Mouse (Mus musculus): ENCODE measurements at regions not wholly inside any gene's neighbourhood (a gene's known extent, or its start where the extent isn't known, plus 50 kb on each side); places are given as distances from the start of the nearest gene placed in this dataset.

GRCm38 (mm10) chr3:37976566-37976965 lies 252.3 kb upstream of the Gm5148 start:
- no peak overlapping the region for H3K4me3 ChIP-seq (ENCODE audit: low read depth, low read length)
- no peak overlapping the region for H3K27ac ChIP-seq (ENCODE audit: low read depth, low read length)
- WGBS = 39% methylated on average over 13 of the region's 13 CpGs
- no peak overlapping the region for H3K9ac ChIP-seq (ENCODE audit: low read depth, low read length)
- no peaks in the 10 kb centered on the region for H3K36me3 ChIP-seq (ENCODE audit: control insufficient read depth, insufficient read depth, low read length)
- DNase-seq (ENCODE audit: low spot score) (no peak), ATAC-seq (replicated peaks; ENCODE audit: low FRiP score) (no peak)
- H3K4me1 ChIP-seq (replicated peaks; ENCODE audit: control insufficient read depth, insufficient read depth, low read length) = peaks cover 3% of the 10 kb centered on the region
- peak overlapping the region; percentile 7; the same call in 1 of the 2 replicates for H3K4me2 ChIP-seq
- no peaks in the 10 kb centered on the region for H3K9me3 ChIP-seq (ENCODE audit: control insufficient read depth, low read length)
- no peaks in the 10 kb centered on the region for H3K27me3 ChIP-seq (replicated peaks; ENCODE audit: control insufficient read depth, insufficient read depth, low read length)

- H3K4me2 ChIP-seq = peak overlapping the region; percentile 0; the same call in 1 of the 2 replicates
Observed at GRCm38 (mm10) chr3:37975194-37975756, 251.0 kb upstream of the Gm5148 start.

DNA sequence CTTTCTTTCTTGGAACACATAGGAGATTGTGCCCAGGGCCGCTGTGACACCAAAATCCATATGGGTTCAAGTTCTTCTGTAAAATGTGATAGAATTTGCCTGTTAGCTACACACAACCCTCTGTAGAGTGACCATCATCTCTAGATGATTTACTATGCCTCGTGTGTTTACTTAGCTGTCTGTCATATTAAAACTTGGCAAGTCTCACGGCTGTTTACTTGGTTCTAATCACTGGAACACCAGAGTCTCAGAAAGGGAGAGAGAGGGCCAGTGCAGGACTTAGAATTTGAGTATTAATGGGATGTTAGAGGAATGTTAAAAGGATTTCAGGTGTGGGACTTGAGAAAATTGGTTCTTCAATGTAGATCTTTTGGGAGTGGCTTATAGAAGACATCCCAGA lies 248.6 kb upstream of the Gm5148 start:
- Histone ChIP-seq H3K27me3 (replicated peaks; ENCODE audit: control insufficient read depth, insufficient read depth, low read length) (no peaks in the 10 kb centered on the region), H3K9me3 (ENCODE audit: control insufficient read depth, low read length) (no peaks in the 10 kb centered on the region), H3K4me1 (replicated peaks; ENCODE audit: control insufficient read depth, insufficient read depth, low read length) (peaks cover 3% of the 10 kb centered on the region), H3K27ac (ENCODE audit: low read depth, low read length) (no peak overlapping the region), H3K4me2 (no peak overlapping the region), H3K36me3 (ENCODE audit: control insufficient read depth, insufficient read depth, low read length) (no peaks in the 10 kb centered on the region), H3K4me3 (ENCODE audit: low read depth, low read length) (no peak overlapping the region), H3K9ac (ENCODE audit: low read depth, low read length) (no peak overlapping the region)
- WGBS = 75% methylated on average over 3 of the region's 3 CpGs
- DNase-seq (ENCODE audit: low spot score) (no peak), ATAC-seq (replicated peaks; ENCODE audit: low FRiP score) (no peak)

More at GRCm38 (mm10) chr3:37975194-37975756, 251.0 kb upstream of the Gm5148 start:
- DNase-seq (ENCODE audit: low spot score) = no peak
- Histone ChIP-seq H3K4me3 (ENCODE audit: low read depth, low read length) (no peak overlapping the region), H3K27ac (ENCODE audit: low read depth, low read length) (no peak overlapping the region), H3K36me3 (ENCODE audit: control insufficient read depth, insufficient read depth, low read length) (no peaks in the 10 kb centered on the region), H3K9me3 (ENCODE audit: control insufficient read depth, low read length) (no peaks in the 10 kb centered on the region), H3K9ac (ENCODE audit: low read depth, low read length) (no peak overlapping the region), H3K27me3 (replicated peaks; ENCODE audit: control insufficient read depth, insufficient read depth, low read length) (no peaks in the 10 kb centered on the region), H3K4me1 (replicated peaks; ENCODE audit: control insufficient read depth, insufficient read depth, low read length) (peaks cover 3% of the 10 kb centered on the region)
- no peak for ATAC-seq (replicated peaks; ENCODE audit: low FRiP score)
- WGBS = 17% methylated on average over 11 of the region's 11 CpGs

DNA sequence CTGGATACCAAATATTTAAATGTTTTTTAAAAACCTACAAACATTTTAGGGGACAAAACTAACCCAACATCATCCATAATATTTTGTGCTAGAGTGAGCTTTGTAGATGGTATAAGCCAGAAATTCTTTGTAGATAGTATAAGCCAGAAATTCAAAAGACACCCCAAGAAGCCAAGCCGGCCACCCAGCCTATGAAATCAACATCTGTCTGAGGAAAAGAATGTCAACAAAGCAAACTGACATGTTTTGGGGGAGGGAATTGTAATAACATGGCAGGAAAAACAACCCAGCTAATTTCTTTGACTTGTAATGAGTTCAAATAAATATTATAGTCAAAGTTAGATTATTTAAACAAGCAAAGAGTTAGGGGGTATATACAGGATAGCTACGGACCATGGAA lies 246.9 kb upstream of the Gm5148 start:
- H3K4me2 ChIP-seq = no peak overlapping the region

GRCm38 (mm10) chr3:37968654-37969053 lies 244.4 kb upstream of the Gm5148 start:
- Histone ChIP-seq H3K4me2 (no peak overlapping the region), H3K4me3 (ENCODE audit: low read depth, low read length) (no peak overlapping the region), H3K27me3 (replicated peaks; ENCODE audit: control insufficient read depth, insufficient read depth, low read length) (no peaks in the 10 kb centered on the region), H3K36me3 (ENCODE audit: control insufficient read depth, insufficient read depth, low read length) (no peaks in the 10 kb centered on the region), H3K9me3 (ENCODE audit: control insufficient read depth, low read length) (no peaks in the 10 kb centered on the region), H3K27ac (ENCODE audit: low read depth, low read length) (no peak overlapping the region), H3K9ac (ENCODE audit: low read depth, low read length) (no peak overlapping the region), H3K4me1 (replicated peaks; ENCODE audit: control insufficient read depth, insufficient read depth, low read length) (no peaks in the 10 kb centered on the region)
- ATAC-seq (replicated peaks; ENCODE audit: low FRiP score) (no peak), DNase-seq (ENCODE audit: low spot score) (no peak)

More for the DNA sequence above, 246.9 kb upstream of the Gm5148 start:
- H3K4me1 ChIP-seq (replicated peaks; ENCODE audit: control insufficient read depth, insufficient read depth, low read length) = no peaks in the 10 kb centered on the region; the same call in 1 of the 2 replicates
- no peaks in the 10 kb centered on the region for H3K9me3 ChIP-seq (ENCODE audit: control insufficient read depth, low read length)
- no peak overlapping the region for H3K9ac ChIP-seq (ENCODE audit: low read depth, low read length)
- ATAC-seq (replicated peaks; ENCODE audit: low FRiP score) (no peak), DNase-seq (ENCODE audit: low spot score) (no peak)
- 61% methylated on average over 2 of the region's 2 CpGs for WGBS
- H3K27ac ChIP-seq (ENCODE audit: low read depth, low read length) = no peak overlapping the region
- H3K36me3 ChIP-seq (ENCODE audit: control insufficient read depth, insufficient read depth, low read length) = no peaks in the 10 kb centered on the region
- no peak overlapping the region for H3K4me3 ChIP-seq (ENCODE audit: low read depth, low read length)
- no peaks in the 10 kb centered on the region for H3K27me3 ChIP-seq (replicated peaks; ENCODE audit: control insufficient read depth, insufficient read depth, low read length)

DNA sequence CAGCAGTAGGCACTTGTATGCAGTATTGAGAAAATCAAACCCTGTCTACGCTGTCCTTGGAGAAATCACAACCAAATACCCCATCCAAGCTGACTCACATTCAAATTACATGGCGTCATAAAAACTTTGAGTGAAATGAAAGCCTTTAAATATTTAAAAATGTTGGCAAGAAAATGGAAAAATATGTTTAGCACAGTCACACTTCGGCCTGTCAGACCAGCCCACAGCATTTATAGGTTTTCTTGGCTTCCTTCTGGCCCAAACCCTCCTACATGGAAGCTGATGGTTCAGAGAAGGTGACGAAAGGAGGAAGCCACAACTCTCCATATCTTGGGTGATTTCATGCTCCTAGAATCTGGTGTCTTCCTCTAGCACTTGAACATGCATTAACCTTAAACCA lies 240.9 kb upstream of the Gm5148 start:
- no peaks in the 10 kb centered on the region for H3K4me1 ChIP-seq (replicated peaks; ENCODE audit: control insufficient read depth, insufficient read depth, low read length)
- no peak overlapping the region for H3K4me2 ChIP-seq
- no peaks in the 10 kb centered on the region for H3K9me3 ChIP-seq (ENCODE audit: control insufficient read depth, low read length)
- no peaks in the 10 kb centered on the region for H3K36me3 ChIP-seq (ENCODE audit: control insufficient read depth, insufficient read depth, low read length)
- DNase-seq (ENCODE audit: low spot score) (no peak), ATAC-seq (replicated peaks; ENCODE audit: low FRiP score) (no peak)
- no peaks in the 10 kb centered on the region for H3K27me3 ChIP-seq (replicated peaks; ENCODE audit: control insufficient read depth, insufficient read depth, low read length)
- no peak overlapping the region for H3K27ac ChIP-seq (ENCODE audit: low read depth, low read length)
- WGBS = 83% methylated on average over 4 of the region's 4 CpGs
- no peak overlapping the region for H3K9ac ChIP-seq (ENCODE audit: low read depth, low read length)
- no peak overlapping the region for H3K4me3 ChIP-seq (ENCODE audit: low read depth, low read length)

GRCm38 (mm10) chr3:37964083-37964482 lies 239.8 kb upstream of the Gm5148 start:
- H3K27me3 ChIP-seq (replicated peaks; ENCODE audit: control insufficient read depth, insufficient read depth, low read length) = no peaks in the 10 kb centered on the region
- no peaks in the 10 kb centered on the region for H3K36me3 ChIP-seq (ENCODE audit: control insufficient read depth, insufficient read depth, low read length)
- H3K4me3 ChIP-seq (ENCODE audit: low read depth, low read length) = no peak overlapping the region
- WGBS = 81% methylated on average over 5 of the region's 5 CpGs
- no peaks in the 10 kb centered on the region for H3K9me3 ChIP-seq (ENCODE audit: control insufficient read depth, low read length)
- no peak overlapping the region for H3K9ac ChIP-seq (ENCODE audit: low read depth, low read length)
- no peaks in the 10 kb centered on the region for H3K4me1 ChIP-seq (replicated peaks; ENCODE audit: control insufficient read depth, insufficient read depth, low read length)
- no peak for DNase-seq (ENCODE audit: low spot score)
- no peak for ATAC-seq (replicated peaks; ENCODE audit: low FRiP score)
- H3K4me2 ChIP-seq = no peak overlapping the region
- no peak overlapping the region for H3K27ac ChIP-seq (ENCODE audit: low read depth, low read length)

GRCm38 (mm10) chr3:37962811-37963210 lies 238.5 kb upstream of the Gm5148 start:
- H3K9ac ChIP-seq (ENCODE audit: low read depth, low read length) = no peak overlapping the region
- no peaks in the 10 kb centered on the region for H3K36me3 ChIP-seq (ENCODE audit: control insufficient read depth, insufficient read depth, low read length)
- DNase-seq (ENCODE audit: low spot score) = no peak
- no peak overlapping the region for H3K4me2 ChIP-seq
- 81% methylated on average over 8 of the region's 8 CpGs for WGBS
- no peaks in the 10 kb centered on the region for H3K27me3 ChIP-seq (replicated peaks; ENCODE audit: control insufficient read depth, insufficient read depth, low read length)
- H3K9me3 ChIP-seq (ENCODE audit: control insufficient read depth, low read length) = no peaks in the 10 kb centered on the region
- H3K27ac ChIP-seq (ENCODE audit: low read depth, low read length) = no peak overlapping the region
- ATAC-seq (replicated peaks; ENCODE audit: low FRiP score) = no peak
- H3K4me3 ChIP-seq (ENCODE audit: low read depth, low read length) = no peak overlapping the region
- H3K4me1 ChIP-seq (replicated peaks; ENCODE audit: control insufficient read depth, insufficient read depth, low read length) = no peaks in the 10 kb centered on the region

GRCm38 (mm10) chr3:37962043-37962810 lies 237.9 kb upstream of the Gm5148 start:
- no peak overlapping the region for H3K27ac ChIP-seq (ENCODE audit: low read depth, low read length)
- no peak for DNase-seq (ENCODE audit: low spot score)
- no peak overlapping the region for H3K4me3 ChIP-seq (ENCODE audit: low read depth, low read length)
- ATAC-seq (replicated peaks; ENCODE audit: low FRiP score) = no peak
- H3K36me3 ChIP-seq (ENCODE audit: control insufficient read depth, insufficient read depth, low read length) = no peaks in the 10 kb centered on the region
- H3K9me3 ChIP-seq (ENCODE audit: control insufficient read depth, low read length) = no peaks in the 10 kb centered on the region
- no peaks in the 10 kb centered on the region for H3K27me3 ChIP-seq (replicated peaks; ENCODE audit: control insufficient read depth, insufficient read depth, low read length)
- H3K4me2 ChIP-seq = no peak overlapping the region
- WGBS = 73% methylated on average over 12 of the region's 12 CpGs
- H3K9ac ChIP-seq (ENCODE audit: low read depth, low read length) = no peak overlapping the region
- H3K4me1 ChIP-seq (replicated peaks; ENCODE audit: control insufficient read depth, insufficient read depth, low read length) = no peaks in the 10 kb centered on the region

All from liver, embryonic 11.5 days (tissue).